Mouse (Mus musculus): ENCODE results near the gene Olfr209. TPM values are rescaled to one million over a fixed set of nuclear protein-coding genes. Genes with fewer than 3 reads are reported as not detected.
"Not testable (repeated sequence)": the region's sequence is repeated elsewhere in the genome, so short reads cannot be mapped to it uniquely, and the experiment has no call there.

The Olfr209 gene
- total RNA-seq (2021), result not detected

GRCm38 (mm10) chr16:59363893-59364292, at the start of gene Olfr209:
Gene Olfr209 (minus strand): TSS chr16:59363993.
- intact Hi-C loops (cut with DNase I), result no loop called here
- DNase-seq (ENCODE audit: low spot score in 2 of 2), result no peak

- no peak for DNase-seq (ENCODE audit: low spot score in 2 of 2)
- intact Hi-C loops (cut with DNase I), result no loop called here
These were observed 49.7 kb upstream of the Olfr209 start for GRCm38 (mm10) chr16:59413475-59413874.

GRCm38 (mm10) chr16:59409800-59410199, 46.0 kb upstream of the Olfr209 start:
- intact Hi-C loops (cut with DNase I), result loop anchor here (10.0 kb wide), 1 partner anchor 735 kb away; the partner anchor contains the start of gene Cpox
- no peak for DNase-seq (ENCODE audit: low spot score in 2 of 2)

- intact Hi-C loops (cut with DNase I), result loop anchor here (10.0 kb wide), 1 partner anchor 735 kb away; the partner anchor contains the start of gene Cpox
- DNase-seq (ENCODE audit: low spot score in 2 of 2), result no peak
These were observed 45.6 kb upstream of the Olfr209 start for GRCm38 (mm10) chr16:59409341-59409748.

- no peak for DNase-seq (ENCODE audit: low spot score in 2 of 2)
- intact Hi-C loops (cut with DNase I), result loop anchor here (10.0 kb wide), 1 partner anchor 732 kb away; the partner anchor contains the start of gene Cpox
These were observed 43.2 kb upstream of the Olfr209 start, which contains the start of gene Gabrr3 for GRCm38 (mm10) chr16:59407032-59407431. Gene Gabrr3 (plus strand): TSS chr16:59407332.

GRCm38 (mm10) chr16:59404798-59405197, 41.0 kb upstream of the Olfr209 start:
- no peak for DNase-seq (ENCODE audit: low spot score in 2 of 2)
- intact Hi-C loops (cut with DNase I), result loop anchor here (10.0 kb wide), 1 partner anchor 730 kb away; the partner anchor contains the start of gene Cpox

- intact Hi-C loops (cut with DNase I), result loop anchor here (10.0 kb wide), 1 partner anchor 729 kb away; the partner anchor contains the start of gene Cpox
- DNase-seq (ENCODE audit: low spot score in 2 of 2), result peak in 1 of 2 experiments; percentile 17
These were observed 39.9 kb upstream of the Olfr209 start for GRCm38 (mm10) chr16:59403684-59404083.

- no peak for DNase-seq (ENCODE audit: low spot score in 2 of 2)
- intact Hi-C loops (cut with DNase I), result loop anchor here (10.0 kb wide), 1 partner anchor 727 kb away; the partner anchor contains the start of gene Cpox
These were observed 38.2 kb upstream of the Olfr209 start for GRCm38 (mm10) chr16:59401985-59402384.

- intact Hi-C loops (cut with DNase I), result loop anchor here (10.0 kb wide), 1 partner anchor 726 kb away; the partner anchor contains the start of gene Cpox
- no peak for DNase-seq (ENCODE audit: low spot score in 2 of 2)
These were observed 37.3 kb upstream of the Olfr209 start for GRCm38 (mm10) chr16:59401102-59401501.

- DNase-seq (ENCODE audit: low spot score in 2 of 2), result peak; percentile 63 to 77
- intact Hi-C loops (cut with DNase I), result no loop called here
These were observed 29.5 kb upstream of the Olfr209 start for GRCm38 (mm10) chr16:59393300-59393699.

- no peak for DNase-seq (ENCODE audit: low spot score in 2 of 2)
- intact Hi-C loops (cut with DNase I), result no loop called here
These were observed 14.6 kb downstream of the Olfr209 start, which contains the start of gene Olfr206 for GRCm38 (mm10) chr16:59349146-59349545. Gene Olfr206 (minus strand): TSS chr16:59349246.

GRCm38 (mm10) chr16:59331038-59331437, 32.8 kb downstream of the Olfr209 start, which contains the start of gene Olfr205:
Gene Olfr205 (minus strand): TSS chr16:59331138.
- intact Hi-C loops (cut with DNase I), result no loop called here
- DNase-seq (ENCODE audit: low spot score in 2 of 2), result no peak

GRCm38 (mm10) chr16:59323262-59323661, 40.5 kb downstream of the Olfr209 start:
- DNase-seq (ENCODE audit: low spot score in 2 of 2); intact Hi-C loops (cut with DNase I): not testable (repeated sequence)

GRCm38 (mm10) chr16:59318148-59318547, 45.6 kb downstream of the Olfr209 start, which contains the start of gene Olfr204:
Gene Olfr204 (minus strand): TSS chr16:59318248.
- intact Hi-C loops (cut with DNase I), result no loop called here
- no peak for DNase-seq (ENCODE audit: low spot score in 2 of 2)

Other genes with a start within 250 kb of the Olfr209 start
- not detected for gene Olfr194, start 242.9 kb downstream of the Olfr209 start, total RNA-seq (2021)
- gene Olfr195, start 216.9 kb downstream of the Olfr209 start, total RNA-seq (2021), result not detected
- gene Olfr196, start 193.5 kb downstream of the Olfr209 start, total RNA-seq (2021), result not detected
- gene Olfr198, start 160.5 kb downstream of the Olfr209 start, total RNA-seq (2021), result not detected
- not detected for gene Olfr199, start 144.2 kb downstream of the Olfr209 start, total RNA-seq (2021)
- not detected for gene Olfr201, start 91.4 kb downstream of the Olfr209 start, total RNA-seq (2021)
- gene Olfr202, start 77.2 kb downstream of the Olfr209 start, total RNA-seq (2021), result not detected
- gene Olfr203, start 65.1 kb downstream of the Olfr209 start, total RNA-seq (2021), result not detected
- under 1 TPM in 1 of 2 experiments, not detected in 1; 0.07 TPM for gene Olfr204, start 45.7 kb downstream of the Olfr209 start, total RNA-seq (2021)
- not detected for gene Olfr205, start 32.9 kb downstream of the Olfr209 start, total RNA-seq (2021)
- not detected for gene Olfr206, start 14.7 kb downstream of the Olfr209 start, total RNA-seq (2021)
- gene Gabrr3, start 43.3 kb upstream of the Olfr209 start, total RNA-seq (2021), result under 1 TPM in 1 of 2 experiments, not detected in 1; 0.20 TPM
- gene Riox2, start 107.8 kb upstream of the Olfr209 start, total RNA-seq (2021), result 10 to 100 TPM; 12.9 to 14.5 TPM
- gene Crybg3, start 237.0 kb upstream of the Olfr209 start, total RNA-seq (2021), result 1 to 10 TPM; 3.2 to 5.4 TPM

All from left cerebral cortex, postnatal 36 days (tissue).